Mouse (Mus musculus) frontal cortex, adult (tissue): ENCODE measurements around the gene Cpxm2.

Experiments
- ATAC-seq: cut with Nextera tagmentation; 2 replicates; pipeline ENCODE4 v1.9.2; 2017; ENCODE audit warnings: mild to moderate bottlenecking, moderate library complexity, mixed read lengths; ENCODE audit not compliant: low TSS enrichment

Gene Cpxm2

DNA sequence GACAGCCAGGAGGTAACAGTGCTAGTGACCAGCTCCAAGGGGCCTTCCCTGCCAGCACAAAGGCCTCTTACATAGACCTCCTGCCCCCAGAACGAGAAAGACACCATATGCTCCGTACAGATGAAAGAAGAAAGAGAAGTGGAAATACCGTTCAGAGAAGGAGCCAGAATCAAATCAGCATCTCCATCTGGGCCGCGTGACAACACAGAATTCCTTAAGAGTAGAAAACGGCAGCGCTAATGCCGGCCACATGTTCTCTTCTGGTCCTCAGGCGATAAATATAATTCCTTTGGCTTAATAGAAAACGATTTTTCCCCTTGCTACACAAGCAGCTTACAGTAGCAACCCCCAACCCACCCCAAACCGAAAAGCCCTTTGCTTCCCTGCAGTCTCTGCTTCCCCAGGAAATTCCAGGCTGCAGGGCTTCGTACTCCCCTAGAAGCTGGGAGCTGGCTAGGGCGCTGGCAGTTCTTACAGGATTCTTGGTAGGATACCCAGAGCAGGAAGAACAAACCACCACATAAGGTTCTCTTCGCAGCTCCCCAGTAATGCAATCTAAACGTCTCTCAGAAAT, 9.2 kb downstream of the Cpxm2 start:
- no peak for ATAC-seq

DNA sequence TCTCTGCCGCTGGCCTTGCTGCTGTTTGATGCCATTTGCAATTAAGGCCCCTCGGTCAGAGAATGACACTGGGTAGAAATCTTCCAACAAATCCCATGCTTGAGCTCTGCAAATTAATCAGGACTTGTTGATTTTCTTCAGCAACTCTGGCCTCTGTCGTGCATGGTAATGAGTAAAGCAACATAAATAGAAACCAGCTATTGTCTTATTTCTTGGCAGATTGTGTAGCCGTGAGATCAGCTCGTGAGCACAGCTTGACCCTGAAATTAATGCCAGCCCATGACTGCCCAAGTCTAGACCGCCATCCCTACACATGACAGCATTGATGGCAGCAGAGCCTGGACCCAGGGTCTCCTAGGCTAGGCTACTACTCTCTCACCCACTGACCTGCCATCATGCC, 25.9 kb downstream of the Cpxm2 start:
- ATAC-seq: no peak

DNA sequence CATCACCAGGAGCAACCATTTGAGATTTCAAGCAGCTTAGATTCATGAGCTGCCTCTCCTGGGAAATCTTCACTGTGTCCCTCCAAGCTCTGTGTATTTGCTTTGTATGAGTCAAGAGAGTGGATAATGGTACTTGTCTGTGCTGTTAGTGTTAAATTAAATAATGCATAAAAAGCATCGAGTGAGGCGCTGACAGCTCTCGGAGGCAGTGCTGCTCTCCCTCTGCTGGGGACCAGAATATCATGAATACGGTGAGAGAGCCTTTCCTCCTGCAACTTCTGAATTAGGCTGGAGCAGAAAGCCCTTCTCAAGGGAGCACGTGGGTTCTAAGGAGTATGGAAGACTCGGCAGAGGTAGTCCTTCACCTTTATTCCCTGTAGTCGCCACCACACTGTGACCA, 29.6 kb downstream of the Cpxm2 start:
- peak; percentile 59; the same call in 1 of the 2 replicates for ATAC-seq

DNA sequence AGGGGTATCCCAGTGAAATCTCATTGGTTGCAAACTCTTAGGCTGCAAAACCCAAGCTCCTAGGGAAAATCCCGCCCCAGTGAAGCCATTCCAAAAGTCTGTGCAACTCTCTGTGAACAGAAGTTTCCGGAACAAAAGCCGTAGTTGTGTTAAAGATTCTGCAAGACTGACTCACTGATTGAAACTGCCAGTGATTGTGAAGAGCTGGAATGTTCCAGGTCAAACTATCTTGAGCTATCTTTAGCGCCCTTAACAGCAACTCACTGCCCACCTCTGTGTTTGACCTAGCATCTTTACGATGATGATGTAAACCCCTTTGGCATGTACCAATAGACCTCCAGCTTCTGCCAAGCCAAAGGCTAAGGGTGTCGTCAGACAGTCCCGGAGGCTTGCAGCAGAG, 31.3 kb downstream of the Cpxm2 start:
- no peak for ATAC-seq

DNA sequence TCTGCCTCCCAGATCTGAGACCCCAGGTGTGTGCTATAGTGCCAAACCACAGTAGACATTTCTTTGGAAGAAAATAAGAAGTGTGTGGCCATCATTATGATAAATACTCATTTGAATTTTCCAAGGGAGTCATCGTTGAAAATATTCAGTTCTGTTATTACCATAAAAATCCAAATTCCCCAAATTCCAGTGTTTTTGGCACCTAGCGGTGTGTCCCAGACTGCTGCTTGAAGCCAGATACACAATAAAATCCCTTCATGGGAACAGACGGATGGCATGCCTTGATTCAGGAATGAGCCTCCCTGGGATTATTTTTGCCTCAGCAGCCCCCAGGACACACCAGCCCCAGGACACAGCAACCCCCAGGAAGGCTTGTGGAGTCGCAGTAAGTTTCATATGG, 34.7 kb downstream of the Cpxm2 start:
- ATAC-seq: no peak

DNA sequence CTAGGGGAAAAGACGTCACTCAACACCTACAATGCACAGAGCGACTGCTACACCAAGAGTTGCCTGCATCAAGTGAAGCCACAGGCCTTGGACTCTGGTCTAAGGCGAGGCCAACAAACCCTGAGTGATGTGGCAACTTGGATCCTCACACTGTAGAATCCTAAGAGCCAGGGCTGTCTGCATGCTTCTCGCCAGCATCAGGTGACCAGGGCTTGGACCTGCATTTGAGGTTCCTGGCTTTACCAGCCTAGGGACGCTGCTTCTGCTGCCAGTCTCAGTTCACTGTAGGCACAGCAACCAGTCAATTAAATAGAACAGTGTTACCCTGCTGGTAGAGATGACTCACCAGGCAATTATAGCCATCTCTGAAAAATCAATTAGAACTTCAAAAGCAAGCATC, 42.8 kb downstream of the Cpxm2 start:
- ATAC-seq: no peak

DNA sequence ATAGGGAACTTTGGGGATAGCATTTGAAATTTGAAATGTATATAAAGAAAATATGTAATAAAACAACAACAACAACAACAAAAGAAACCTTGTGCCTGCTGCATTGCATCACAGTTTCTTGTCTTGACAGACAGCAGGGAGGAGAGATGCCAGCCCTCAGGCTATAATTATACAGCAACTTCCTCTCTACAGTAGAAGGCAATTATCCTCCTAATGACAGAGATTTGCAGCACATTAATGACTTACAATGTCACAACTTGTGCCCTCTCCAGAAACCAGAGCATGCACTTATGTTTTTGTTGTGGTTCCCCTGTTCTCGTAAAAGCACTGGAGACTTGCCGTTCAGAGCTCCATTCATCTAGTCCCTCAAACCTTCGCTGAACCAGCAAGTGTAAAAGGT, 44.2 kb downstream of the Cpxm2 start:
- no peak for ATAC-seq

DNA sequence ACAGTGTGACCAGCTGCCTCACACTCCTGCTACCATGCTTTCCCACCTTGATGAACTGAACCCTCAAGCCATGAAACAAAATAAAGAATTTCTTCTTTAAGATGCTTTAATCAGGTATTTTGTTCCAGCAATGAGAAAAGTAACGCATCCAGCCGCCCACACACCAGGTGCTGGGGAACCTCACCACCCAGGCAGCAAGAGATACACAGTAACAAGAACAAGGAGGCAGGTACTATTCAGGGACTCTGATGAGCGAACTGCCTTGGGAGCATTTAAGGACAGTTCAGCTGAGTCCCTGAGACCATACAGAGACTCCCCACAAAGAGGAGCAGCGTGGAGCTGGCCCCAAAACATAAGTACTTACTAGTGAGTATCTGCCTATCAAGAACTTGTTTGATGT, 47.6 kb downstream of the Cpxm2 start:
- ATAC-seq: peak; percentile 67; the same call in 1 of the 2 replicates

DNA sequence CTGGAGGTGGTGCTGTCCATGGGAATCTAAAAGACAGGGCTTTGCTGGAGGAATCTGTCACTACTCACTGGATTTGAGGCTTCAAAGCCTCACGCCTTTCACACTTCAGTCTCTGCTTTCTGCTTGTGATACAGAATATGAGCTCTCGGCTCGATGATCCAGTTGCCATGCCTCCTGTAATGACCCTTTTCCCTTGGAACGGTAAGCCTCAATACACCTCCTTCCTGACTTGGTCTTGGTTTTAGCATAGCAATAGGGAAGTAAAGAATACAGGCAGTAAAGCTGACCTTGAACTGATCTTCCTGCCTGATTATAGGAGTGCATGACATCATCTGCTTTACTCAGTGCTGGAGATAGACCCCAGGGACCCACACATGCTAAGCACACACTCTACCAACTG, 49.2 kb downstream of the Cpxm2 start:
- ATAC-seq: no peak

DNA sequence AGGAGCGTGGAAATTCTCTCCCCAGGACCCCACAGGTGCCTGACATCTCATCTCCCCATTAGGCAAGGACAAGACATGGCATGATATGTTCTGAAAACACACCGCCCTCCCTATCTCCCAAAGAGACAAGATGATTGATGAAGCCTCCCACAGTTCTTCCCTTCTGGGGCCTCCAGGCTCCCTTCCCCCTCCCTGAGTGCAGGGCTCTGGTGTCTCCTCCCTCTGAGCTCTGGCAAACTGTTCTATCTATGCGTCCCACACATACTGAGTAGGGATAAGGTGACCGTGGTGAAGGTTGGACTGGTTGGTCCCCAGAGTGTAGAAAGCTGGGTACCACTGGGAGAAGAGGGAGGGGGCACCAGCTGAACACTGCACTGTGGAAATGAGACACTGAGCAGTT, 56.1 kb downstream of the Cpxm2 start:
- ATAC-seq: no peak

DNA sequence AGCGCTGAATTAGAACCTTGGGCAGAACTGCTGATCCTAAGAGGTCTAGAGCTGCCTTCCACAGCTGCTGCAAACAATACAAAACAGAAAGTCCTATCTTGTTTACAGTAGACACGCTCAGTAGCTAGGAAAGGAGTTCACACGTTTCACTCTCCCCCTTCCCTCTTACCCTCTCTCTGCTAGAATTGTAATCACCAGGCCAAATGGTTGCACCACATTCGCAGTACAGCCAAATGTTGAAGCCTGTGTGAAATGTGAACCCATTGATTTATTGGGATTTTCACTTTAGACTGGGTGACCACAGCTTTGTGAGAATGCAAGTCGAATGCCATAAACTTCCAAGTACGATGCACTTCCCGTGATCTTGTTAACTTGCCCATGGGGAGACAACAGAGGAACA, 59.9 kb downstream of the Cpxm2 start:
- ATAC-seq: no peak

DNA sequence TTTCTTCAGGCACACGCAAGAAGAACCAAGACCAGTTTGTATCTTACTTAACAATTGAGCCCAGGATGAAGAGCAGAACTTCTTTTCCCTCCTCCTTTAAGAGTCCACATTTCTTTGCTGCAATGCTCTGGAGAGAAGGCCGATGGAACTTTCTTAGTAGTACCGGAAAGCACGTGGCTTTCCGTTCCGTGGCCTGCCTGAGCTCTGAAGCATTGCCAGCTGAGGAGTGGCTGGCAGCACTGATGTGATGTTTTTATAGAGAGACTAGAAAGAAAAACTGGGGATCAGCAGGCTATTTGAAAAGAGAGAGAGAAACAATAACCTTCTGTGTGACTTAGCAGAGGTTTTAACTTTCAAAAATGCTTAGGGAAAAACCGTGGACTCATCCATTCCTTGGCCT, 63.0 kb downstream of the Cpxm2 start:
- ATAC-seq: no peak

DNA sequence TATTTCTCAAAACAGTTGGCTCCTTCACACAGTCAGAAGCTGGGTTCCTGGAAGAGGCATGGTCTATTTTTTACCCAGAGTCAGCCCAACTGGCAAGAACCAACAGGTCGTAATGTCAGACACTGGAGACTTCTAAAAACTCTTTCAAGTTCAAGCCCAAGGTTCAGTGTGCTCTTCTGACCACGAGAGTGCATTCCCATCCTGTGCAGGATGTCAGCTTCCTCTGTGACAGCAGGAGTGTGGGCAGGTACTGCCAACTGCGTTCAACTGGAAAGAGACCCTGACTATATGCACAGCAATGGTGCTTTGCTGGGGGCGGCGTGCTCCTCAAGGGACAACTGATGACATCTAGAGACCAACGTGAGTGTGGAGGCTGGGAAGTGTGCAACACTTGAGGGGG, 65.9 kb downstream of the Cpxm2 start:
- peak; percentile 52 for ATAC-seq

DNA sequence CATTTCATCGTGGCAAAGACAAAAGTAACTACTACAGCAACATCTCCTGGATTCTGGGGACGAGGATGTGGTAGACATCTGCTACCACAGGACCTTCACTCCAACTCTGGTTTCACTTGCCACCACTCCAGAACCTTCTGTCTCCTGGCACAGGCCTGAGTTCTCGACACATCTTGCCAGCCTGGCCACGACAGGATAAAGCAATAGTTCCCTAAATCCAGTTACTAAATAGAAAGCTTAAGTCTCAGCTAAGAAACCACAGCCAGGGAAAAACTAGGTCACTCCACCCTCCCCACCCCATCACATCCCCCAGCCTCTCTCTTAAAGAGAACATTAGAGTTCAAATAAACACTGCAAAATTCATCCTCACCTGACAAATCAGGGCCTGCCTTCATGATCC, 66.4 kb downstream of the Cpxm2 start:
- ATAC-seq: peak; percentile 65

DNA sequence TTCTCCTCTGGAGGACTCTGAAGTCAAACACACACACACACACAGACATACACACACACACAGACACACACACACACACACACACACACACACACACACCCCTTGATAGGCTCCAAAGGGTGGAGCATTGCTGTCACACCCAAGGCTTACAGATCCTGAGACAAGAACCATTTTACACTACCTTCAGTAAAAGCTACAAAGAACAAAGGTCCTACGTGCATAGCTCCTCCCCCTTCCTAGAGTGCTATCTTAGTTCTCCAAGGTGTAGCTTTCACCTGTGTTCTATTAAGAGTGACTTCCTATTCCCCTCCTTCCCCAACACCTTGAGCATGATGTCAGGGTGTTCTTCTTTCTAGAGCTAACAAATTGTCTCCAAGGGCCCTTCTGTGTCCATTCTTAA, 78.7 kb downstream of the Cpxm2 start:
- ATAC-seq: no peak

DNA sequence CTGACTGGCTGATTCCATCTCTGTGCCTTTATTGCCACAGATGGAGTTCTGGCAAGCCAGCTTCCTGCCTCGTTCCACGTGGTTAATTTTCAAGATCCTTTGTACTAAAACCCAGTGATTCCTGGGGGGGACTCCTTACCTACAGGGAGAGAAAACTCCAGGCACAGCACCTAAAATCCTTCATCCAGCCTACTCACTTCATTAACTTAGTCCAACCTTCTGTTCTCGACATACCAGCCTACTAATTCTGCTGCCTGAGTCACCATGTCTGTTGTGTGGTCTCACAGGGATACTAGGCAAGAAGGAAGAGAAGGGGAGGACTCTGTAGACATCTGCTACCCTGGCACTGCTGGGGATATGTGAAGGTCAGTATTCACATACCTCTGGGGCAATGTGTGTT, 80.0 kb downstream of the Cpxm2 start:
- peak; percentile 59; the same call in 1 of the 2 replicates for ATAC-seq

DNA sequence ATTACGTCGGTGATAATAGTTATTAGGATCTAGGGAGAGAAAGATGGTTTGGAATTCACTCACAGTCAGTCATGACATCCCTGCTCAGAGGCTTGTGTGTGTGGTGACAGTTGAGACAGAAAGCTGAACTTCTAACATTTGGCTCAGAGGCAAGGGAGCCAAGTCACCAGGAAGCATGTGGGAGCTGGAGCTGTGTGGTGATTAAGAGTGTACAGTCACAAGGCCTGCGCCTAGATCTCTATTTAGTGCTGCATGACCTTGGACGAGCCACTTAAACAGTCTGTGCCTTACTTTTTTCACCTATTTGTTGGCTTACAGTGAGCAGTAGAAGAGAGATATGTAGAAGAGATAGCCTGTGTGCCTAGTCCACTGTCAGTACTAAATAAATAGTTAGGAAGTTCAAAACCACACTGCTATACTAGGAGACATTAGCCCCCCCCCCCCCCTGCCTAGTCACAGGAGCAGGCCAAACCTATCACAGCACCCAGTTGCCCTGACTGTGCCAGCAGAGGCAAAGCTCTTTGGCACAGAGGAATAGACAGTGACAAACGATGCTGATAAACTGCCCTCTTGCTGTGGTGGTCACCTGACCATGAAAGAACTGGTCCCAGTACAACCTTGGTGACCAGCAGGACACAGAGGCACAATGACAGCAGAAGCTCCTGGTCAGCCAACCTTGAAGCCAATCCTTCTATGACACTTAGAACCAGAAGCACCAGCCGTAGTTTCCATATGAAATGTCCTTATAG, 83.5 kb downstream of the Cpxm2 start:
- no peak for ATAC-seq

DNA sequence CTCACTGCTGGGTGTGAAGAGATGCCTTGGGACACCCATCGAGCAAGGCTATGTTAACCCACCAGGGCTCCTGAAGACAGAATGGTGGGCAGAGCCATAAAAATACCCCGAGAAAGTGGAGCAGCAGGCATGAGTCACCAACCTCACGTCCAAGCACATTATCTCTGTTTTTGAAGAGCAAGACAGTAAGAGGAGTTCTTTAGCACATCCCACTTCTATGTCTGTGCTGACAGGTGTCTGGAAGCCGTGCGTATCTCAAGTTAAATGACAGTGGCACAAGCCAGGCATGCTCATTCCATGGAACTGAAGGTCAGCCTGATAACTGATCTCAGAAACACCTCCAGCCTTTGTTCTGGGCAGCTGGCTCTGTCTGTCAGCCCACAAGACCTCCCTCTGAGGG, 86.6 kb downstream of the Cpxm2 start:
- peak; percentile 92 for ATAC-seq

DNA sequence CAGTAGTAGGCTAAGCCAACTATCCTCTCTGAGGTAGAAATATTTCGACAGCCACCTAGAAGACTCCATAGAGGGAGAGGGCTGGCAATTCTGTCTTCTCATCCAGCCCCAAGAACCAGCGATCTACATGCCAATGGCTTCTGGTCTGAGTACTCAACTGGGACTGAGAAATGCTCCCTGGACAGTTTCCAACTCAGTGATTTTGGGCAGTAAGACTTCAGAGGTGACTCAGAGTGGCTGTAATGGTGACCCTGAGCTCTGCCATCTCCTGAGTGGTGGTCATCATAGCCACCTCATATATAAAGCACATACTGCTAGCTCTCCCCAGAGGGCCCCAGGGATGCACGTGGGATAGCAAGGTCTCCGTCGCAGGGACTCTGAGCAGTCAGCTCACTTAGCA, 87.0 kb downstream of the Cpxm2 start:
- no peak for ATAC-seq

DNA sequence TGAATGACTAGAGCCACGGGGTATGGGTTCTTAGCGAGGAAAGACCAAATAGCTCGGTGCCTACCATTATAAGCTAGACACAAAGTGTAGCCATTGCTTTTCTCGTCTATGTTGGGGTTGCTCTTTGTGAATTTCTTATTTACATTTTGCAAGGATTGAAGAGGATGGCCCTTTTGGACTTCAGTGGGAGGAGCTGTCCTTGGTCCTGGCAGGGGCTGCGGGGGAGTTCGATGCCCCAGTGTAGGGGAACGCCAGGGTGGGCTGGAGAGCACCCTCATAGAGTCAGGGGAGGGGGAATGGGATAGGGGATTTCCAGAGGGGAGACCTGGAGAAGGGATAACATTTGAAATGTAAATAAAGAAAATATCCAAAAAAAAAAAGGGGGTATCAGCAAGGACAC, 94.4 kb downstream of the Cpxm2 start:
- no peak for ATAC-seq

DNA sequence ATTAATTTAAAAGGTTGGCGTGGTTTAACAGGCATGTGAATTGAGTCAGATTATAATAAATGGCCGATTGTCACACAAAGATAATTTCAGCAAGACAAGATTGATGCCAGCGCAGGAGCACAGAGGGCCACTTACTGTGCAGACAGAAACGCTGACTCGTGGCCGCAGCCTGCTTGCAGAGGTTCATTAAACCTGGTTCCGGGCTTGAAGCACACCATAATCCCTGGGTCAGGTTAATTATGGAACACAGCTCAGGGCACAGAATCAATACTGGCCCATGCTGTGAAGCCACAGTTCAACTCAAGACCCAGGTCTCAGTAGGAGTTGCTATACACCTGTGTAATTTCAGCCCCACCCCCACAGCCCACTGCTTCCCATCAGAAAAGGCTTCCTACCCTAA, 98.0 kb downstream of the Cpxm2 start:
- ATAC-seq: no peak

DNA sequence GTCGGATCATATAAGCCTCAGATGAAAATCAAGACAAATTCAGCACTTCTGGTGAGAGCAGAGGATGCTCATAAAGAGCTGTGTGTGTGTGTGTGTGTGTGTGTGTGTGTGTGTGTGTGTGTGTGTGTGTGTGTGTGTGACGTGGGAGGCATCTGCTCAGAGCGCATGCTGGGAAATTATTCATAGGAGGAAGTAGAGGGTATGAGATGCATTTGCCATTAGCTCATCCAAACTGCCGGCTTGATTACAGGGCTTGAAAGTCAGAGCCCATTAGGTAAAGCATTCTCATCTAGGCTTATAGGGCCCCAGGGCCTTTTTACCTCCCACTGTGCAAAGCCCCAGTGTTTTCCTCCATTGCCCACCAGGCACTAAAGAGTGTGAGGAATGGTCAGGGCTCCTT, 107.9 kb downstream of the Cpxm2 start:
- no peak for ATAC-seq

DNA sequence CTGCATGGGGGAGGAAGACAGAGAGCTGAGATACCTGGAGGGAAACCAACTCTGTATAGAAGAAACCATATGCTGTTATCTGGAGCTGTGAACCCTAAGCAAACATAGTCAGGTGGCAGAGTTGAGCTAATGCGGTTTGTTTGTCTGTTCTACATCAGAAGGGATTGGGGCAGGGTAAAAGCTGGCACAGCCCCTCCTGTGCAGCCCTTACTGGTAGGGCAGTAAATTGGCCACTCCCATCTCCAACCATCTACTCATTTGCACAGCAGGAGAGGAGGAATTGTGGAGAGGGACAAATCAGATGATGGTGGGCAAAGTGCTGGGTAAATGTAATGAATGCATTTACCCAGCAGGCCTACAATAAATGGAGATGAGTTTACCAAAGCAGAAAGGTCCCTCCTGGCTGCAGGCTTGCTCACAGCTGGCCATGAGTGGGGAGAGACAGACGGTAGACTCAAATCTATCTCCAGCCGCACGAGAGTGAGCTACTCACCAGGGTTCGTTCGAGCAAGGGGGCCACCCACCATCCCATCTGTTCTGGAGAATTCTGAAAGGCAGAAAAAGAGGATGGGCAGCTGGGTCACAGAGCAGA, 122.5 kb downstream of the Cpxm2 start:
- ATAC-seq: peak; percentile 88

DNA sequence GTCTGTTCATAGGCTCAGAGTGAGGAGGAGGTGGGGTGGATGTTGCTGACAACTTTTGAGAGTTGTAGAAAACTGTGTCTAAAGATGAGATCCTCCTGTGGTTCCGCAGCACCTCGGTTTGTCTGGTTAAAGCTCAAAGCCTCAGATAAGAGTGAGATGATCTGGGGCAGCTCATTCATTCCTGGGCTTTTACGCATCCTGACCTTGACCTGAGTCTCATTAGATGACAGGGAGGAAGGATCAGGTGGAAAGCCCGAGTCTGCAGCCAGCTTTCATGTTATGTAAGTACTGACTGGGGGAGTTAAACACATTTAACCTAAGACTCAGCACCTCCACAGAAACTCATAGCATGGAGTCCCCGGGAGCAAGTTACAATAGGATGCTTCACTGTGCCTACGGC, 127.9 kb downstream of the Cpxm2 start:
- ATAC-seq: peak; percentile 34; the same call in 1 of the 2 replicates
